Mouse (Mus musculus): ENCODE data around the gene Slbp.

Slbp gene

GRCm38 (mm10) chr5:33651921-33652782 is at the start of gene Slbp:
TSS of gene Slbp (minus strand) at chr5:33652574.
- peak; percentile 96 to 97 for DNase-seq

GRCm38 (mm10) chr5:33701832-33702231 is 49.5 kb upstream of the Slbp start:
- no peak for DNase-seq

DNA sequence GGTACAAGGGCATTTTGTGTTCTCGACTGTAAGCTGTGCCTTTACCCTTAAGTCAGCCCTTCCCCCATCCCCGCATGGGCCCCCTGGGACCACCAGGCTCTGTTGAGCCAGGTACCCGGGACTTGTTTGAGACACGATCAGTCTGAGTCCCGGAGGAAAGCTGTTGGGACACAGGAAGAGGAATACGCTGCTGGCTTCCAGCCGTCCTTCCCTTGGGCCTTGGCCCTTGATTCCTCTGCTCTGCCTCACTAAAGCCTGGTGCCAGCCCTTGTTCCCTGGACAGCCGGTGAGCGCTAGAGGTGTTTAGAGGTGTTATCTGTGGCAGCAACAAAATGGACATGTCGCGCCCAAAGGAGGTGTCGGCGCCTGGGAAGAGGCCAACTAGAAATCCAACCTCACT is 47.6 kb upstream of the Slbp start:
- no peak for DNase-seq

DNA sequence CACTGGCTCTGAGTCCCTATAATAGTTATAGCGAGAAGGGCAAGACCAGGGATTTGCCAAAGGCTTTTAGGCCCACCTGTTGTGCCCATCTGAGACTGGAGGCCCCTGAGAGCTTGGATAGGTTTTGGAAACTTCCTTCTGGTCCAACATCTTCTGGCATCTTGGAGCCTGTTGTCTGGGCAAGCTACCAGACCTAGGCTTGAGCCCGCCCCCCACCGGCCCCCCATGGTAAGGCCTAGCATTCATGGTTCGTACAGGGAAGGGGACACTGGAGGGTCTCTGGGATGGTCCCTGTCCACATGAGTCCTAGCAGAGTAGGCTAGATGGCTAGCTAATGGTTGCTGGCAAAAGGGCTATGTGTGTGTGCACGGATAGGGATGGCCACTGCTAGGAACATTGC is 46.3 kb upstream of the Slbp start:
- DNase-seq = no peak

GRCm38 (mm10) chr5:33697947-33698512 is 45.7 kb upstream of the Slbp start:
- no peak for DNase-seq

DNA sequence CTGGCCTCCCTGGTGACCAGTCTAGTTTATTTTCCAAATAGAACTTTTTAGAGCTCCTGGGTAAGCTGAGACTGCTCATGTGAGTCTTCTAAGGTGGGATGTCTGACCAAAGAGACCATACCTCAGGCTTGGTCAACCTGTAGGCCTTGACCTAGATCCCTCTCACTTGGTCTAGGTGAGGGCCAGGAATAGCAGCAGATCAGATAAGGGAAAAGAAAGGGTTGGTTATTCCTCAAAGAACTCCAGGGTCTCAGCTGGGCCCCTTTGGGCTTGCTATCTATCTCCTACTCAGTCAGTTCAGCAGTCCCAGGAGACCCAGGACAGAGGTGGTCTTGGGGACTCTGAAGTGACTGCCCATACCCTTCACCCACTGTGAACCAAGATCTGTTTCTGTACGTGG is 45.2 kb upstream of the Slbp start:
- no peak for DNase-seq

- no peak for DNase-seq
Observed at GRCm38 (mm10) chr5:33696430-33696829, 44.1 kb upstream of the Slbp start.

DNA sequence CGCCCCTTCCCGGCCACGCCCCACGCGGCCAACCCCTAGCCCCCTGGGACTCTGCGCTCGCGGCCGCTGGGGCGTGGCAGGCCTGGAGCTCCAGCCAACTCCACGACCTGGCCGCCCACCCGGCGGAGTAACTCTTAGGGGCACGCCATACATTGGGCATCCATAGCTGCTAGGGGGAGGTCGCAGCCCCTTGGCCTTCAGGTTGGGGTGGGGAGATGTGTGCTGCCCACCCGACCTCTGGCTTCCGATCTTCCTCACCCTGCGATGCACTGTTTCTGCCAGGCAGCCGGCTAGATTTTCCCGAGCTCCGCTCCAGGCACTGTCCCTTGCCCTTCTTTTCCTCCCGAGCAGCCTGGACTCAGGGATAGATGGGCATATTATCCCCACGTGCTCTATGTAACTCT is 43.3 kb upstream of the Slbp start:
- DNase-seq = no peak

DNA sequence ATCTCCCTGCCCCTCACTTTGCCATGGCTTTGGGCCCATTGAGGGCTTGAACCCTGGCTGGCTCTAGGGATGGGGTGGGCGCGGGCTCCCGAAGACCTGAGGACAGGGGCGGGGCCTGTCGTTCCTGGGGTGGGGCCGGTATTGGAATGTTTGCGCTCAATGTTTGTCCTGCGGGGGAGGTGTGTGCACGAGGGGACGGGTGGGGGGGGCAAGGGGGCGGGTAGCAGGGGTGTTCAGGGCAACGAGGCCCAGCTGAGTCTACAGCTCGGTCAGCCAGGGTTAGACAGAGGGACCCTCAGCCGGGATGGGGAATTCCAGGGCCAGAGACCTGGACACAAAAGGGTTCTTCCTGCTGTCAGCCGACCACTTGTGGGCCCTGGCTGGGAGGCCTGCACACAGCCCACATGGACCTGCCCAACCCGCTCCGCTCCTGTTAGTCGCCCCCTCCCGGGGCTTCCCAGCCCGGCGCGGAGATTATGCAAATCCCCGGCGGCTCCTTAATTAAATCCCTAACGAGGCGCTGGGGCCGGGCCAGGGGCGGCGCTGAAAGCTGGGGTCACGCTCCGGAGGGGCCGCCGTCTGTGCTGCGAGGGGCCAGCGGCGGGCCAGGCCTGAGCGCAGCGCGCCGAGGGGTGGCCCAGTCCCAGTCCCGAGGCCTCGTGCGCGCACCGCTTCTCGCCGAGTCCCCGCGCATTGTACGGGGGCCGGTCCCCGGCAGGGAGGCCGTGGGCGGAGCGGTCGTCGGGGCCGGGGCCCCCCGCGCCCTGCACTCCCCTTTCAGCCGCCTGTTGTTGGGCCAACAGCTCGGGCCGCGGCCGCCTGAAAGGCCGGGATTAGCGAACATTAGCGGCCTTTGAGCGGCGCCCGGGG is 42.7 kb upstream of the Slbp start:
- DNase-seq = no peak

- DNase-seq = no peak
Observed at GRCm38 (mm10) chr5:33694461-33694847, 42.1 kb upstream of the Slbp start.

DNA sequence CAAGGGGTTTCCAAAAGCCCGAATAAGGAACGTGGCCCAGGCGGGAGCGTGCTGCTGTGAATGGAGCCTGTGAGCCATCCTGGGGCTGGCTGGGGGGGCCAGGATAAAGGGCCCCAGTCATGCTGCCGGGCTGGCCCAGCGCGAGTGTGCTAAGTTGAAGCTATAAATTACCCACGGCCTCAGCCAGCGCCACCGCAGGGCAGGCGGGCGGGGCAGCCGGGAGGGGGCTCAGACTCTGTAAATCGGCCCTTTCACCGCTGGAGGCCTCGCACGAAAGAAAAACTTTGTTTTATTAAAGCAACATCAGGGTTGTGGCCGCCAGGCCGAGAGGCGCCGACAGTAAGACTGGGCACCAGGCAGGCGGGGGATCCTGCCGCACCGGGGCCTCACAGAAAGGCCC is 40.0 kb upstream of the Slbp start:
- no peak for DNase-seq

GRCm38 (mm10) chr5:33689852-33690645 is 37.7 kb upstream of the Slbp start:
- peak; percentile 29 to 57 for DNase-seq

DNA sequence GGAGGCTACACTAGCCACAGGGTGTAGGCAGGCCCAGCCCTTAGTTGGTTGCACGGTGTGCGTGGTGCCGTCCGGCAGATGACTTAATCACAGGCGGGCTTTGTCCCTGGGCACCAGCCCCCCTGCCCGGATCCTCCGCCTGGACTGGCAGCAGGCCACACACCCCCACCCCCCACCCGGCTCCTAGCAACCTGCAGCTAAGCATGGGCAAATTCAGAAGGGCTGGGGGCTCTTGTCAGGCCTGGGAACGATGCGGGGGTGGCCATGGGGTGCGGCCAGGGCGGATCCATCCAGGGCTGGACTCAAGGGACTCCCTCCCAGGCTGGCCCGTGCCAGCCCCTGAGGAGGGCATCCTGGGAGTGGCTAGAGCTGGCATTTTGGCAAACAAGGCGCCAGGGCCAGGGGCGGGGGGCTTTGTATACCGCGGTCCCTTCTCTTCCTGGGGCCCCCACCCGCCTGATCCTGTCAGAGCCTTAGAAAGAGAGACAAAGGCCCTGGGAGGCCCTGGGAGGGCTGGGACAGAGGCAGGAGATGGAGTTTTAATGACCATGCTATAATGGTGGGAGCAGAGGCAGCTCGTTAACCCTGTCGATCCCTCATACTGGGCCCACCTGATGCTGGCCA is 37.0 kb upstream of the Slbp start:
- no peak for DNase-seq

- no peak for DNase-seq
Observed at GRCm38 (mm10) chr5:33688278-33689220, 36.2 kb upstream of the Slbp start.

DNA sequence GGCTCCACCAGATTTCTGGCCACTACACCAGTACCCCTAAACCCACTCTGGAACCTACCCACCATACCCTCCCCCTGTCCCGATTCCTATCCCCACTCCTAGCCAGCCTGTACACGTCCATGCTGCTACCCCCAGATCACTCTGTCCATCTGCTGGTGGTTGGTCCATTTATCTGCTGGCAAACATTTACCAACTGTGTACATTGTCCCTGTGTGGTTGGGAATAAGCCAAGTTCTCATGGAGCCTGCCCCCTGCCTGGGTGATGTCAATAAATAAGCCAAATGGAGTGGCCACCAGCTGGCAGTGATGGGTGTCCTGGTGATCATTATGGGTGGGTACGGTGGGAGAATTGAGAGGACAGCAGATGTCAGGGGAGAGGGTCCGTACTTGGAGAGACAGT is 34.8 kb upstream of the Slbp start:
- peak in 1 of 2 experiments; percentile 61 for DNase-seq

DNA sequence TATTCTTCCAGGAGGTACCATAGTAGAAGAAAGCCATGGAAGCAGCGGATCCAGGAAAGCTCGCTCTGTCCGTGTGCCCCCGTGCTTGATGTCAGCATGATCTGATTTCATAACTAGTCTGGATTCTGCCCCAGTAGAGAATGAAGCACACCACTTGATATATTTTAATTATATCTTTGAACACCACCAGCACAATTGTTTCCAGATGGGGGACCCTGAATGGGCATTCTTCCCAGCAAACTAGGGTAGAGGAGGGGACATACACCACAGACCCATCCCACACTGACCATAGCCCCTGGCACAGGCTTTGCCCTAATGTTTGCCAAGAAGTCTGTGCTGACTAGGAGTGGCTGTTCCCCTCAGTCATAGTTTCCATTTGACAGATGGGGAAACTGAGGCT is 32.6 kb upstream of the Slbp start:
- no peak for DNase-seq

DNA sequence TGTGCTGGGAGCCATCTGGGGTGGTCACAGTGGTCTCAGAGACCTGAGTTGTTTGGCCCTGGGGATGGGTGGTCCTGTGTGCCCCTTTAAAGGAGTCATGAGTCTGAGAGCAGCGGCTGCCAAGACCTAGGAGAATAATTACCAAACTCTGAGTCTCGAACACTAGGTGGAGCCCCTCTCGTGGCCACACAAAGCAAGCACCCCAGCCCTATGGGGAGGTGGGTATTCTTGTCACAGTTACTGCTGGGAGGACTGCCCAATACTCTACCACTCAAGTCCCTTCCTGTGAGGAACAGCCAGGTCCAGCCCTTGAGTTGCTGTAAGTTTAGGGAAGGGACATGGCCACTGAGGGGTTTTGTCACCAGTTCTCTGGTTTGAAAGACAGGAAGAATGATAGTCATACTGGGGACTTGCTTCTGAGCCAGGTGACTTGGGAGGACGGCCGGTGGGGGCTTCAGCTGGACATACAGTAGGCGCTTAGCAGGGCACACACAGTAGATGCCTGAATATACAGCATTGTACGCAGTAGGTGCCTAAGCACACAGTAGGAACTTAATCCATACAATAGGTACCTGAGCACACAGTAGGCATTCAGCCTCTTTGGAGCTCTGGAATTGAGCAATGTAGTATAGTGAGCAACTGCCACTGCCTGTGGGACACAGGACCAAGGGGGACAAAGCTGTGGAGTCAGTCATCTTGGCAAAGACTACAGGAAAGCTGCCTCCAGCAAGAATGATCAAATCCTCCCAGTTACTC is 31.7 kb upstream of the Slbp start:
- DNase-seq = peak; percentile 60 to 68

DNA sequence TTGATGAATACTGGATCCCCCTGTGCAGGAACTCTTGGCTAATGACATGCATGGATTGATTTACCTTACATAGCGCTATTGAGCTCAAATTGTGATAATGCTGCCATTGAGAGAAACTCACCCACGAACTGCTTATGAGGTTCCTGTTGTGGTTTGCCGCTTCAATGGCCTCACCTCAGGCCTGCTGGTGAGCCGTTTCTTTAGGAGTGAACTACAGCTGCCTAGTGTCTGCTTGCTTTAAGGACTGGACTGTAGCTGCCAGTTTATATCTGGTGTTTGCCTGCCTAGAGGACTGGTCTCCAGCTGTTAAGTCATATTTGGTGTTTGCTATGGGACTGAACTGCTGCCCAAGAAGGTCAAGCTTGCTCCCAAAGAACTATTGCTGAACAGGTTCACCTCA is 30.6 kb upstream of the Slbp start:
- DNase-seq = no peak

DNA sequence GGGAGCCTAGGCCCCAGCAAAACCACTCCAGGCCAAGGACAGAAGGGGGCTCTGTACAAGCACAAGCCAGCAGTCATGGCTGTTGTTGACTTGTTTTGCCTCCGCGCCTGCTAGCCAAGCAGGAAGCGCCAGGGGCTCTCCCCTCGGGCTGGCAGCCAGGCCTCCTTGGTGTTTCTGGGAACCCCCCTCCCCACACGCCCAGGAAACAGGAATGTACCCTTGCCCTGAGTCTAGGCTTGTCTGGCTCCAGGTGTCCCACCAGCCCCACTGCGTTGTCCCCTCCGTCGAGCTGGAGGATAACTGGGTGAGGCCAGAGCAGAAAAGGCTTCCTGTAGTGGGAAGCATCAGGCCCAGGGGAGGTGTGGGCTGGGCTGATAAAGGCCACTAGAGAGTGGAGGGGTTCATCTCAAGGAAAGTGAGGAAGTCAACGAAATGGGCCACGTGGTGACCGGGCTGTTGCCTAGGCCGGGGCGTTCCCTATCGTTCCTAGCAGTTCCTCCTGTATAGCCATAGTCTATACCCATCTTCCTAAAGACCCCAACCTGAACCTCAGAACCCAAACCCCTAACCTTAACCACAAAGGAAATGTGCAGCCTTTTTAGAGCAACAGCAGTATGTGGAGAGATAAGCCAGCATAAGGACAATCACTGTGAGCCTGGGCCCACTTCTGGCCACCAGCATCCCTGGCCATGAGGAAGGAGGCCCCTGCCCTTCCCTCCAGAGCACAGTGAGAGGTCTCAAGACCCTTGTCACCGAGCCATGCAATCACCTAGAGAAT is 29.4 kb upstream of the Slbp start:
- DNase-seq = no peak

DNA sequence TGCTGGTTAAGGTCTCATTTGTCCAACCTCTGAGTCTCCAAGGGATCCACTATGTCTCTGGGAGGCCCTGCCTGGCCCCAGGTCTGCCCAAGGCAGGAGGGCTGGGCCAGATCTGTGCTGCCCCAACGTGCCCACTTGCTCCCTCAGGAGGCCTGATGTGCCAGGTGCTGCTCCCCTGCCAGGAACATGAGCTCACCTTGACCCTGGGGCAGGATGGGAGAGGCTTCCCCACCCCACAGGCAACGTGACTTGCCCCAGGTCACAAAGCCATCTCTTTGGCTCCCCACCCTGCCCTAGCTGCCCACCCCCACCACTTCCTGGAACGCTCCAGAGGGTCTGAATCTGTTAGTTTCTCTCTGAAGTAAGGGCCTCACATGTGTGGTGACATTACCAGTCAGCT is 28.7 kb upstream of the Slbp start:
- no peak for DNase-seq
